Mouse (Mus musculus): ENCODE data around the gene Smarcc1. TPM values are rescaled to one million over a fixed set of nuclear protein-coding genes. Genes with fewer than 3 reads are reported as not detected.
A peak's percentile ranks its signal among the peaks of the same experiment; 100 is the strongest.

Smarcc1 gene
- total and polyA plus RNA-seq, 3 experiments, result 35.5 to 488 (median 79.0) TPM

- TF ChIP-seq MYC (IDR thresholded peaks at IDR 0.05; ENCODE audit: low read depth, low read length) (0 out of 2 replicates have a peak, but pooled peaks have one; percentile 51), HCFC1 (IDR thresholded peaks at IDR 0.05; ENCODE audit: low read depth, low read length) (peak; percentile 73), NELFE (IDR thresholded peaks at IDR 0.05; ENCODE audit: low read depth, low read length) (peak; percentile 86), ZMIZ1 (IDR thresholded peaks at IDR 0.05; ENCODE audit: low read depth, low read length) (peak; percentile 90; the same call in 1 of the 2 replicates), TBP (IDR thresholded peaks at IDR 0.05; ENCODE audit: low read depth, low read length) (peak; percentile 54; the same call in 1 of the 2 replicates), ZNF384 (IDR thresholded peaks at IDR 0.05; ENCODE audit: low read depth, low read length) (0 out of 2 replicates have a peak, but pooled peaks have one; percentile 1), ELF1 (IDR thresholded peaks at IDR 0.05; ENCODE audit: low read depth, low read length) (peak; percentile 81), POLR2A (IDR thresholded peaks at IDR 0.05; ENCODE audit: control insufficient read depth in 1 of 2, insufficient read depth in 1 of 2, low read depth in 1 of 2, low read length in 2 of 2, poor library complexity in 1 of 2) (peak; percentile 78 to 90), MAX (IDR thresholded peaks at IDR 0.05; ENCODE audit: low read length) (peak; percentile 91; the same call in 1 of the 2 replicates), MEF2A (IDR thresholded peaks at IDR 0.05; ENCODE audit: extremely low read depth, insufficient replicate concordance, low read depth, low read length, poor library complexity, severe bottlenecking) (no peak), MAZ (IDR thresholded peaks at IDR 0.05; ENCODE audit: low read depth, low read length) (no peak; the same call in 1 of the 2 replicates)
Observed at GRCm38 (mm10) chr9:110131525-110132197, 14.2 kb downstream of the Smarcc1 start (continued).

- peak overlapping the region; percentile 80 to 83 for H3K4me3 ChIP-seq (ENCODE audit: control insufficient read depth in 1 of 2, insufficient read depth in 1 of 2, low read depth in 2 of 2, low read length in 2 of 2)
- H3K4me1 ChIP-seq (ENCODE audit: control insufficient read depth in 1 of 2, insufficient read depth in 2 of 2, low read length in 2 of 2), result peaks cover 3 to 15% of the 10 kb centered on the region in 2 experiments; a peak in 3 of 4 replicates
- H3K36me3 ChIP-seq (ENCODE audit: control insufficient read depth in 1 of 2, insufficient read depth in 2 of 2, low read length in 2 of 2), result peaks cover 5 to 27% of the 10 kb centered on the region in 2 experiments
- H3K27me3 ChIP-seq (ENCODE audit: control insufficient read depth in 1 of 2, insufficient read depth in 2 of 2, low read length in 2 of 2), result no peaks in the 10 kb centered on the region
- peak overlapping the region; percentile 63 for H3K27ac ChIP-seq (ENCODE audit: control insufficient read depth, low read depth, low read length)
- H3K9ac ChIP-seq (ENCODE audit: control insufficient read depth, low read depth, low read length, poor library complexity, severe bottlenecking), result peak overlapping the region; percentile 91
- H3K9me3 ChIP-seq (replicated peaks; ENCODE audit: insufficient read depth, low read length), result no peaks in the 10 kb centered on the region
- DNase-seq (ENCODE audit: low read depth, low spot score), result peak; percentile 61
- H3K79me2 ChIP-seq (ENCODE audit: control insufficient read depth, insufficient read depth, low read length, poor library complexity), result peaks cover 44% of the 10 kb centered on the region
- TF ChIP-seq CHD2 (IDR thresholded peaks at IDR 0.05; ENCODE audit: low read length) (0 out of 2 replicates have a peak, but pooled peaks have one; percentile 21), CTCF (IDR thresholded peaks at IDR 0.05 in 2 of 3, conservative IDR thresholded peaks at IDR 0.05 in 1 of 3; ENCODE audit: control insufficient read depth in 1 of 3, insufficient read depth in 1 of 3, low read depth in 2 of 3, low read length in 3 of 3, poor library complexity in 1 of 3, severe bottlenecking in 1 of 3) (no peak), USF2 (IDR thresholded peaks at IDR 0.05; ENCODE audit: borderline replicate concordance in 1 of 2, insufficient read depth in 1 of 2, low read depth in 1 of 2, low read length in 2 of 2) (no peak), RCOR1 (IDR thresholded peaks at IDR 0.05; ENCODE audit: low read depth, low read length) (no peak), TAL1 (IDR thresholded peaks at IDR 0.05; ENCODE audit: low read length) (no peak), TCF12 (IDR thresholded peaks at IDR 0.05; ENCODE audit: low read depth, low read length) (no peak), E2F4 (IDR thresholded peaks at IDR 0.05; ENCODE audit: borderline replicate concordance, low read depth, low read length) (no peak), ZMIZ1 (IDR thresholded peaks at IDR 0.05; ENCODE audit: low read depth, low read length) (no peak), CHD1 (IDR thresholded peaks at IDR 0.05; ENCODE audit: low read depth, low read length) (no peak), NRF1 (IDR thresholded peaks at IDR 0.05; ENCODE audit: insufficient read depth, low read depth, low read length, poor library complexity, severe bottlenecking) (no peak), GATA1 (IDR thresholded peaks at IDR 0.05; ENCODE audit: low read depth, low read length) (no peak), ETS1 (IDR thresholded peaks at IDR 0.05; ENCODE audit: low read depth, low read length) (no peak), UBTF (IDR thresholded peaks at IDR 0.05; ENCODE audit: borderline replicate concordance, insufficient read depth, low read depth, low read length) (no peak), BHLHE40 (IDR thresholded peaks at IDR 0.05; ENCODE audit: borderline replicate concordance, low read depth, low read length) (no peak), TBP (IDR thresholded peaks at IDR 0.05; ENCODE audit: low read depth, low read length) (no peak), MAZ (IDR thresholded peaks at IDR 0.05; ENCODE audit: low read depth, low read length) (peak; percentile 16; the same call in 1 of the 2 replicates), POLR2AphosphoS5 (IDR thresholded peaks at IDR 0.05; ENCODE audit: borderline replicate concordance, low read depth, low read length) (no peak), ZNF384 (IDR thresholded peaks at IDR 0.05; ENCODE audit: low read depth, low read length) (no peak), NELFE (IDR thresholded peaks at IDR 0.05; ENCODE audit: low read depth, low read length) (no peak), GABPA (IDR thresholded peaks at IDR 0.05; ENCODE audit: low read depth, low read length) (no peak), MAFK (IDR thresholded peaks at IDR 0.05; ENCODE audit: borderline replicate concordance, low read depth, low read length) (no peak), EP300 (IDR thresholded peaks at IDR 0.05; ENCODE audit: low read depth in 1 of 2, low read length in 2 of 2) (no peak), POLR2A (IDR thresholded peaks at IDR 0.05; ENCODE audit: control insufficient read depth in 1 of 2, insufficient read depth in 1 of 2, low read depth in 1 of 2, low read length in 2 of 2, poor library complexity in 1 of 2) (no peak), SMC3 (IDR thresholded peaks at IDR 0.05; ENCODE audit: low read depth, low read length) (no peak), ZC3H11A (IDR thresholded peaks at IDR 0.05; ENCODE audit: low read depth, low read length) (no peak), KAT2A (conservative IDR thresholded peaks at IDR 0.05; ENCODE audit: low read depth, low read length) (no peak)
Observed at GRCm38 (mm10) chr9:110132201-110132605, 14.7 kb downstream of the Smarcc1 start.
